Comparison of ENCODE assay signal across 8 mouse cellular contexts in the genomic region with DNA sequence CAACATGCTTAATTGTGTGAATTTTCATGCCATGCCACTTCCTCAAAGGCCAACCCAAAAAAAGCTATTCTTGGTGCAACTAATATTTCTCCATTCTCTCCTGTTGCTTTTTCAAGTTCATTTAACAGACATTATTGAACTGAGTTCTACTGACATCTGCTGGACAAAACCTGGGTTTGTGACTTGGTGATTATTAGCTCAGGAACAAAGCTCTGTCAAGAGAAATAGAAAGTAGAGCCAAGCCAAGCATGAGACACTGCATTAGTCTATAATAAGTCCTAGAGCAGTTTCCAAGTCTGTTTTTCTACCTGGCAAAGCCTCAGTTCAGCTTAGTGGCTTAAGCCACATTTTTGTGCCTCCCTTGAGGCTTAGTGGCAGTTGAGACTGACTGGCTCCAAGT. TPM values are rescaled to one million over a fixed set of nuclear protein-coding genes. Genes with fewer than 3 reads are reported as not detected.
DNase-seq lines count a peak whose midpoint lies in the region; ATAC-seq and TF ChIP-seq lines count a peak whose summit lies in the region.

No protein-coding gene starts in this region.

- no peak overlapping the region for H3K27ac ChIP-seq in layer of hippocampus, adult 2 months
- no peak overlapping the region for H3K27ac ChIP-seq in lung, embryonic 14.5 days (ENCODE audit: low read depth)

- ATAC-seq in cerebellum, adult (ENCODE audit: insufficient number of reproducible peaks, low FRiP score, low TSS enrichment): peak; percentile 52; the same call in 1 of the 2 replicates
- ATAC-seq in lung, embryonic 14.5 days (ENCODE audit: insufficient read depth): no peak

- no peak overlapping the region for H3K9ac ChIP-seq in lung, embryonic 14.5 days

- H3K9me3 ChIP-seq in lung, embryonic 14.5 days (ENCODE audit: low read depth, low read length): no peaks in the 10 kb centered on the region

- no peak for DNase-seq in cerebellum, adult 11-12 months
- DNase-seq in layer of hippocampus, adult 2 months (ENCODE audit: low spot score in 2 of 2): peak; percentile 21 to 39
- DNase-seq in layer of hippocampus, postnatal 36 days: no peak
- DNase-seq in adipocyte (ENCODE audit: low spot score): peak; percentile 80
- DNase-seq in lung, embryonic 14.5 days: peak; percentile 84
- DNase-seq in thymus, postnatal 0 days (ENCODE audit: low spot score): no peak
- DNase-seq in urinary bladder, postnatal 10 days (ENCODE audit: low spot score): no peak

- no peaks in the 10 kb centered on the region for H3K27me3 ChIP-seq in lung, embryonic 14.5 days (ENCODE audit: insufficient read depth, low read length)

- no peaks in the 10 kb centered on the region for H3K4me1 ChIP-seq in lung, embryonic 14.5 days (ENCODE audit: insufficient read depth)

- no peak overlapping the region for H3K4me3 ChIP-seq in layer of hippocampus, adult 2 months
- H3K4me3 ChIP-seq in lung, embryonic 14.5 days (ENCODE audit: low read depth, low read length): no peak overlapping the region

- no peaks in the 10 kb centered on the region for H3K36me3 ChIP-seq in lung, embryonic 14.5 days (ENCODE audit: insufficient read depth)

- no peak overlapping the region for H3K4me2 ChIP-seq in lung, embryonic 14.5 days

- peak; percentile 80 for TF ChIP-seq CTCF in layer of hippocampus, adult 2 months (conservative IDR thresholded peaks at IDR 0.05)
- TF ChIP-seq CTCF in lung, embryonic 14.5 days (IDR thresholded peaks at IDR 0.05; ENCODE audit: low read depth): peak; percentile 59

RNA-seq across cellular contexts. Expression of a gene that starts 45.9 kb away (rescaled TPM):
- total RNA-seq in layer of hippocampus, adult 2 months (2021): 100 to 1,000 TPM; 196 to 205 TPM
- total RNA-seq in layer of hippocampus, postnatal 36 days (2021): 100 to 1,000 TPM; 178 to 205 TPM
- polyA plus RNA-seq in lung, embryonic 14.5 days (2014; fragmentation: Nextera tagmentation; extraction: Ambion mirVana): 96.6 and 102 TPM in 2 replicates
- polyA plus RNA-seq in thymus, postnatal 0 days (2015; fragmentation: Nextera tagmentation; extraction: Ambion mirVana): 132 and 133 TPM in 2 replicates

RNA-seq across cellular contexts. Expression of a gene that starts 47.6 kb away (rescaled TPM):
- total RNA-seq in layer of hippocampus, adult 2 months (2021): 1 to 10 TPM in 1 of 2 experiments, under 1 TPM in 1; 0.71 to 1.1 TPM
- under 1 TPM; 0.56 to 0.97 TPM for total RNA-seq in layer of hippocampus, postnatal 36 days (2021)
- 0.88 and 13.0 TPM in 2 replicates for polyA plus RNA-seq in lung, embryonic 14.5 days (2014; fragmentation: Nextera tagmentation; extraction: Ambion mirVana)
- polyA plus RNA-seq in thymus, postnatal 0 days (2015; fragmentation: Nextera tagmentation; extraction: Ambion mirVana): 15.3 and 20.8 TPM in 2 replicates

Comparison
In these comparisons a context has a peak if more than half of its experiments do, and no peak if none do; other contexts are left out.
1. DNase-seq: peak in layer of hippocampus, adult 2 months (2 of 2), adipocyte (single experiment) and lung, embryonic 14.5 days (single experiment); none in cerebellum, adult 11-12 months (single experiment), layer of hippocampus, postnatal 36 days (0 of 2), thymus, postnatal 0 days (single experiment) and urinary bladder, postnatal 10 days (single experiment).